Mouse (Mus musculus) megakaryocyte, adult 5-6 weeks (primary cell): ENCODE results near the gene Pnisr. TPM values are rescaled to one million over a fixed set of nuclear protein-coding genes. Genes with fewer than 3 reads are reported as not detected.
A peak's percentile ranks its signal among the peaks of the same experiment; 100 is the strongest.

Experiments
- ATAC-seq: 2 replicates; pipeline ENCODE4 v1.8.0; 2016; ENCODE audit warnings: mild to moderate bottlenecking, inconsistent platforms; ENCODE audit not compliant: poor library complexity, severe bottlenecking
- total RNA-seq, 2 experiments: library from RNA; stranded (forward) in 1 of 2; stranded (reverse) in 1 of 2; fragments of 153-499, 151-499 nt in 1 of 2; fragments of 221-1000, 200-1000 nt in 1 of 2; gene quantifications; 2 replicates each; pipeline versions ENCODE4 v1.2.3 to v1.2.4; 2015 to 2017

Gene Pnisr
- total RNA-seq (2015) (125 and 128 TPM in 2 replicates), total RNA-seq (2017) (96.0 and 115 TPM in 2 replicates)

DNA sequence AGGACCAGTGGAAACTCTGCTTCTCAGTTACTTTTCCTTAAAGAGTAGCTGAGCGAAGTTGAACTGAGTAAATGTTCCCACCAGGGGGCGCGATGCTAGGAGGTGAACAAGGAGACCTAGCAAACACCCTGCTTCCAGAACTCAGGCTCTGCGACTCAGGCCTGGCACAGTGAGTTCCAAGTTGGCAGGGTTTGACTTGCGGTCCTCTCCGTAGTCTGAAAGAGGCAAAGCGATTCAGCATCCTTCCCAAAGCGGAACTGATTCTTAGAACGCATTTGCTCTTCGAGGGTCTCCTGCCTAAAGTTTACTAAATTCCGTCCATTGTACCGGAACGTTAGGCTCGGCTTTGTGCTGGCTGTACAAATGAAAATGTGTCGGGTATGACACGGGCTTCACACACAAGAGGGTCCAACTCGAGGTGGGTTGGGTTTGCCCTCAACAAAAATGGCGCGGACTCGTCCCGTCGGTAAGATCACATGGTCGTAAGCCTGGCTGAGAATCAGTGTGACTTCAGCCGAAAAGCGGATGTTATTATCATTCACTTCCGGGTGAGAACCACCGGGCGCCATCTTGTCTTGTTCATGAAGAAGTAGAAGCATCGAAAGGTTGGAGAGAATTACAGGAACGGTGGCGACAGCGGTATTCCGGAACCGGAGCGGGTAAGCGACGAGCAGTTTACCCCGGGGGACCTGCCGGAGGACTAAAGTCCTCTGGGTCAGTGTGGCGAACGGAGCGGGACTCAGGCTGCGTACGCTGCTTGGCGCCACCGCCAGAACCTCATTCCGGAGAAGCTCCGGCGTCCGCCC, at the start of gene Pnisr:
Gene Pnisr (plus strand): TSS at position 103 of the 806 bp plus-strand sequence.
- peak; percentile 91 for ATAC-seq

GRCm38 (mm10) chr4:21801013-21801412, 46.4 kb upstream of the Pnisr start:
- ATAC-seq = no peak

- no peak for ATAC-seq
Observed at GRCm38 (mm10) chr4:21801620-21802019, 45.8 kb upstream of the Pnisr start.

DNA sequence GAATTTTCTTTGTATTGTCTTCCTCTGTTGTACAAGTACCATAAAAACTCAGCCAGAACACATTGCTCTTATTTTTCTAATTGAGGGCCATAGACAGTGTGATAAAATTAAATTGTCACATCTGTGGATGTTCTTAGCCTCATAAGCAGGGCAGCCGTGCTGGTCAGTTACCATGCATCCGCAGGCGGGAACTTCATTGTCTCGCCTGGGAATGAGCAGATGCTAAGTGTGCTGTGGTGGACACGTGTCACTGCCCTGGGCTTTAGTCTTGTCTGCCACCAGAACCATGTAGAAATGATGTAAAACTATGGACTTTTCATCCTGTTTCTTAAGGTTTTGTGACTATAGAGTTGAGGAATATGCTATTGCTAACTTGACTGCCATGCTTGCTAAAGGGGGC, 40.2 kb upstream of the Pnisr start:
- no peak for ATAC-seq

DNA sequence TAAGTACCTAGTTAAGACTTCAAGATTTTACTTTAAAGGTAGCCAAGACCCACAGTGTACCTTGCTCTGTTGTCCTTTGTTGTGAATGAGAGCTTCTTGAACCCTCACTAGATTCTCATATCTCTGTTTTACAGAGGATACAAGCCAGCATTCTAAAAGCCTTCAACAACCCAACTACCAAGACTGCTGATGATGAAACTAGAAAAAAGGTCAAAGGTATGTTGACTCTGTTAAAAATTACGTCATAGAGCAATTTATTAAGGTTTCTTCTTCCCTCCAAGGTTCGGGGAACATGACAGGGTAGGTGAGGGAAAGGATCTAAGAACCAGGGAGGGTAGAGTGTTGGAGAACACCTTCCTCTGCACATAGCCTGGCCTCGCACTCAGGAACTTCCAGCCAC, 36.8 kb upstream of the Pnisr start:
- ATAC-seq = no peak

DNA sequence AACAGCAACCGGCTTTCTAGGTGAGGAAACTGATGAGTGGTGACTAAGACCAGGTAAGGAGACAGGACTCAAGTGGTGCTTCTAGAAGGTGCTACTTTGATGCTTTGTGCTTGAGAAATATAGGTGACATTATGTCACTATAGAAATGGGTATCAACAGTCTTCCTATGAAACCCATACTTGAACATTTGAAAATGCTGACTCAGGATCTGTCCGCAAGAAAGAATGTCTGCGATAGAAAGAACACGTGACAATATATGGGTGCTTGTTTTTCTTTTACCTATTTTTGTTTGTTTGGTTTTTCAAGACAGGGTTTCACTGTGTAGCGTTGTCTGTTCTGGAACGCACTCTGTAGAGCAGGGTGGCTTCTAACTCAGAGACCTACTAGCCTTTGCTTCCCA, 34.7 kb upstream of the Pnisr start:
- ATAC-seq = no peak

DNA sequence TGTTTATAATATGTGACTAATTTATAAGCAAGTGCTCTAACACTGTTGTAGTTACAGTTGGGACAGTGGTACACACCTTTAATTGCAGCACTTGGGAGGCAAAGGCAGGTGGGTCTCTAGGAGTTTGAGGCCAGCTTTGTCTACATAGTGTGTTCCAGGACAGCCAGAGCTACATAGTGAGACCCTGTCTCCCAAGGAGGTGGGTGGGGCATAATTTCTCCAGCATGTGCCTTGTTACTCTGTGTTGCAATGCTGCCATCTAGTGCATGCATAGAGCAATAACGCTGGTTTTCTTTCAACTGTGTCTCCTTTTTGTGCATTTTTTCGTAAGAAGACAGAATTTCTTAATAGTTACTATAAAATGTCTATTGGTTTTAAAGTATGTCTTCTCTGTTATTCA, 33.4 kb upstream of the Pnisr start:
- peak; percentile 84 for ATAC-seq

DNA sequence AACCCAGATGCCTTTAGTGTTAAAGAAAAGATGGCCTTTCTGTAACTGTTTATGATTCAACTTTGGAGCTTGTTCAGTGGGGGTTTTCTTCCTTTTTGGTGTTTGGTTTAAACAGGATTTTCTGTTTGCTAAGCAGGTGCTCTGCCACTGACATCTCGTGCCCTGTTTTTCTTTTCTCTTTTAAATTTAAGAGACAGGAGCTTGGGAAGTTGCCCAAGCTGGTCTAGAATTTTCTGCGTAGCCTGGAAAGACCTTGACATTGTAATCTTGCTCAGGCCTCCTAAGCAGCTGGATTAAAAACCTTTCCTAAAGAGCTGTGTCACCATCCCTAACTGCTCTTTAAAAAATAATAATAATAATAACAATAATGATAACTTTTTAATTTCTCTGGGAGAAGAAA, 20.8 kb upstream of the Pnisr start:
- ATAC-seq = no peak

DNA sequence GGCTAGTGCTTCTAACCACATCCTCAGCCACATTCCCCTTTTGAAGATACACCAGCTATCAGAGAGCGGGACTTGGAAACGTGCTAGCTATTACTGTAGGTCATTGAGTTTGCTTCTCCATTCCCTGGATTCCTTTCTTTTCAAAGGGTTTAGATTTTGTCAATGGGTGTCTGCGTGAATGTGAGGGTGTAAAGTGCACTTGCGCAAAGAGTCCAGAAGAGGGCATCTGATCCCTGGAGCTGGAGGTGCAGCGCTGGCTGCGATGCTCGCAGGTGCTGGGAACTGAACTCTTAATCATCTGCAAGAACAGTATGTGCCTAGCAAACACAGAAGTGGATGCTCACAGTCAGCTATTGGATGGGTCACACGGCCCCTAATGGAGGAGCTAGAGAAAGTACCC, 14.5 kb upstream of the Pnisr start:
- no peak for ATAC-seq

- ATAC-seq = peak; percentile 74
Observed at GRCm38 (mm10) chr4:21848287-21848630, 876 bp downstream of the Pnisr start.

DNA sequence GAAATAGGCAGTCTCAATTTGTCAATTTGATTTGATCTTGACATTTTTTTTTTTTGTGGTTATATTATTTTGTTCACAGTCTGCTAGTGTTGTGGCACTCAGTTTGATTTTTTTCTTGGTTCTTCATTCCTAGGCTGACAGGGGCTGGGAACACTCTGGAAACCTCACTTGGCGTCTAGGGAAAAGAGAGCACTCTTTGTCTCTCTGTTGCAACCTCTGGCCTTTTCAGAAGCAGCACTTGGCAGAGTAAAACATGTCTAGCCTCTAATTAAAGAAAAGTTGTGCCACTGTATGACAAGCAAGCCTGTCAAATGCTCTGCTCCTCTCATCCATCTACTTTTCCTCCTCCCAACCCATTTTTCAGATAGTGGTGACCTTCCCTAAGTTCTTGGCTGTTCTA, 10.1 kb downstream of the Pnisr start:
- ATAC-seq = no peak

- ATAC-seq = no peak
Observed at GRCm38 (mm10) chr4:21865226-21865625, 17.8 kb downstream of the Pnisr start.

DNA sequence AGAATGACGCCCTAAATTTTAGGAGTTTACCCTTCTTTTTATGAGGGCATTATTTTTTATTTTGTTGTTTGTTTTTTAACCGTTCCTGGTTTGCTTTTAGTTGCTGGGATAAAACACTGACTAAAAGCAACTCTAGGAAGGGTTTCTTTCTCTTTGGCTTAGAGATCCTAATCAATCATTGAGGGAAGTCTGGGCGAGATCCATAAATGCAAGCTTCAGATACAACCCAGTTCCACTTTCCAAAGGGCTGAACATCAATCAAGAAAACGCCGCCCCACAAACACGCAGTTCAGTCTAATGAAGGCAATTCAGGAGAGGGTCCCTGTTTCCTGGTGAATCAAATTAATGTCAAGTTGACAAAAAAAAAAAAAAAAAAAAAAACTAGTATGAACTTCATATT, 31.4 kb downstream of the Pnisr start:
- ATAC-seq = no peak

DNA sequence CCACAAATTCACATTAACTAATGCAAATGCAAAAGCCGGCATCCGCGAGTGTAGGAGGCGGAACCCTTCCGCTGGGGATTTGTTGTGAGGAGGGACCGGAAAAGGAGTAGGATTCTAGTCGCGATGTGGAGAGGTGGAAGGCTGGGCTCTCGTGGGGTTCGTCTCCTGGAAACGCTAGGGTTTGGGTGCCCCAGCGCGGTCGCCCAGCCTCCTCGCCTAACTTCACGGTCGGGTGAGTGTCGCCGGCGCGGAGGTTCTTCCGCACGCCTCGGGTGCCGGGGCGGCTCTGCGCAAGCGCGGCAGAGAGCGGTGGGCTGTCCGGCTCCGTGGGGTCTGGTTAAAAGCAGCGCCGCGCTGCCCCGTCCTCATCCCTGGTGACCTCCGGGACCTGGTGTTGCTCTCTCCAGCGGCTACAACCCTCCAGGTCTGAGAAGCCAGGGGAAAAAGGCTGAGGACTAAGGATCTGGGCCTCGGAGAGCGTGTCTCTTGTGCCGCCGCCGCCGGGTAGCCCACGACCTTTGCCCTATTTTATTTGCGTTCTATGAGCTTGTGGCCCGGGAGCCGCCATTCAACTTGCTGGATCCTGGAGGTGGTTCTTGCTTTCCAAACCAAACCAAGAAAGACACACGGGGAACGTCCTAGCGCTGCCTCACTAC, 32.3 kb downstream of the Pnisr start, which contains the start of gene Coq3:
Gene Coq3 (plus strand): TSS at position 109 of the 656 bp plus-strand sequence.
- peak; percentile 89 for ATAC-seq

GRCm38 (mm10) chr4:21882806-21883205, 35.4 kb downstream of the Pnisr start:
- ATAC-seq = no peak

- no peak for ATAC-seq
Observed at GRCm38 (mm10) chr4:21885831-21886230, 38.4 kb downstream of the Pnisr start.

Other genes starting within 250 kb of the Pnisr start
- not detected in 2 replicates for gene Prdm13, start 161.6 kb upstream of the Pnisr start, total RNA-seq (2015)
- not detected in 2 replicates for gene Prdm13, start 161.6 kb upstream of the Pnisr start, total RNA-seq (2017)
- 41.6 and 47.0 TPM in 2 replicates for gene Ccnc, start 119.9 kb upstream of the Pnisr start, total RNA-seq (2015)
- gene Ccnc, start 119.9 kb upstream of the Pnisr start, total RNA-seq (2017) = 32.6 and 41.0 TPM in 2 replicates
- gene Usp45, start 80.4 kb upstream of the Pnisr start, total RNA-seq (2015) = 31.3 and 40.4 TPM in 2 replicates
- 22.8 and 23.9 TPM in 2 replicates for gene Usp45, start 80.4 kb upstream of the Pnisr start, total RNA-seq (2017)
- gene Tstd3, start 80.4 kb upstream of the Pnisr start, total RNA-seq (2015) = 31.1 and 40.9 TPM in 2 replicates
- 32.6 and 34.4 TPM in 2 replicates for gene Tstd3, start 80.4 kb upstream of the Pnisr start, total RNA-seq (2017)
- gene Coq3, start 32.1 kb downstream of the Pnisr start, total RNA-seq (2015) = 3.4 TPM in 2 replicates
- 3.5 and 4.7 TPM in 2 replicates for gene Coq3, start 32.1 kb downstream of the Pnisr start, total RNA-seq (2017)
- not detected in 2 replicates for gene Faxc, start 83.7 kb downstream of the Pnisr start, total RNA-seq (2015)
- gene Faxc, start 83.7 kb downstream of the Pnisr start, total RNA-seq (2017) = 0.07 TPM in 1 of 2 replicates, not detected in the other